7 mouse cellular contexts compared by ENCODE assay signal in genomic region chr12:61521501-61522147, GRCm38 (mm10). TPM values are rescaled to one million over a fixed set of nuclear protein-coding genes. Genes with fewer than 3 reads are reported as not detected.
DNase-seq lines count a peak whose midpoint lies in the region; ATAC-seq and TF ChIP-seq lines count a peak whose summit lies in the region.

No protein-coding gene starts in this region.

- intact Hi-C loops in left cerebral cortex, postnatal 14 days (cut with DNase I): loop anchor here (10.0 kb wide), 1 partner anchor 1727 kb away; no protein-coding TSS in a partner anchor

- TF ChIP-seq EP300 in liver, postnatal 0 days (IDR thresholded peaks at IDR 0.05; ENCODE audit: low read depth): no peak

- no peaks in the 10 kb centered on the region for H3K36me3 ChIP-seq in liver, postnatal 0 days (replicated peaks; ENCODE audit: insufficient read depth, low read length)
- no peaks in the 10 kb centered on the region for H3K36me3 ChIP-seq in forebrain, embryonic 13.5 days (ENCODE audit: poor library complexity, severe bottlenecking)

- H3K4me2 ChIP-seq in liver, postnatal 0 days (ENCODE audit: low read depth, low read length): no peak overlapping the region
- H3K4me2 ChIP-seq in forebrain, embryonic 13.5 days: peak overlapping the region; percentile 79

- TF ChIP-seq CTCF in liver, postnatal 0 days (IDR thresholded peaks at IDR 0.05; ENCODE audit: low read depth): no peak

- peak; percentile 3 for DNase-seq in liver
- DNase-seq in liver, postnatal 0 days: no peak
- peak; percentile 39 to 45 for DNase-seq in left cerebral cortex, postnatal 14 days (ENCODE audit: low spot score in 2 of 2)
- peak; percentile 43 to 55 for DNase-seq in right cerebral cortex, adult 2 months (ENCODE audit: low spot score in 2 of 2)
- DNase-seq in spleen, postnatal 4 days (ENCODE audit: low spot score in 2 of 2): no peak
- DNase-seq in B cell, adult 2 months: no peak

- peaks cover 46% of the 10 kb centered on the region for H3K27me3 ChIP-seq in liver, postnatal 0 days (ENCODE audit: insufficient read depth, low read length)
- peaks cover 29% of the 10 kb centered on the region for H3K27me3 ChIP-seq in forebrain, embryonic 13.5 days

- no peak overlapping the region for H3K27ac ChIP-seq in liver, postnatal 0 days (ENCODE audit: low read depth)
- no peak overlapping the region for H3K27ac ChIP-seq in forebrain, embryonic 13.5 days

- no peaks in the 10 kb centered on the region for H3K9me3 ChIP-seq in liver, postnatal 0 days (ENCODE audit: low read length)
- no peaks in the 10 kb centered on the region for H3K9me3 ChIP-seq in forebrain, embryonic 13.5 days (replicated peaks)

- no peak overlapping the region for H3K9ac ChIP-seq in liver, postnatal 0 days (replicated peaks)
- 0 out of 2 replicates have a peak overlapping the region, but pooled peaks have one; percentile 26 for H3K9ac ChIP-seq in forebrain, embryonic 13.5 days

- no peak overlapping the region for H3K4me3 ChIP-seq in liver, postnatal 0 days (ENCODE audit: low read depth, low read length)
- peak overlapping the region; percentile 28 for H3K4me3 ChIP-seq in forebrain, embryonic 13.5 days

- no peak for ATAC-seq in liver, postnatal 0 days
- no peak for ATAC-seq in forebrain, embryonic 13.5 days

- no peaks in the 10 kb centered on the region for H3K4me1 ChIP-seq in liver, postnatal 0 days (ENCODE audit: insufficient read depth)
- H3K4me1 ChIP-seq in forebrain, embryonic 13.5 days: peaks cover 22% of the 10 kb centered on the region

- WGBS in liver, postnatal 0 days (ENCODE audit: insufficient replicate concordance): 5% methylated on average over 20 of the region's 20 CpGs
- WGBS in forebrain, embryonic 13.5 days: 2% methylated on average over 20 of the region's 20 CpGs

RNA-seq across cellular contexts. Expression of gene Lrfn5, which starts 1.3 kb away (rescaled TPM):
- polyA plus RNA-seq in liver, postnatal 0 days (2015; fragmentation: Nextera tagmentation; extraction: Ambion mirVana): 0.05 TPM in 1 of 2 replicates, not detected in the other
- 23.6 and 24.5 TPM in 2 replicates for polyA plus RNA-seq in forebrain, embryonic 13.5 days (2015; fragmentation: Nextera tagmentation; extraction: Ambion mirVana)
- 100 to 1,000 TPM; 120 to 130 TPM for total RNA-seq in left cerebral cortex, postnatal 14 days (2021)

Comparison
In these comparisons a context has a peak if more than half of its experiments do, and no peak if none do; other contexts are left out.
1. DNase-seq: peak in liver (single experiment), left cerebral cortex, postnatal 14 days (2 of 2) and right cerebral cortex, adult 2 months (2 of 2); none in liver, postnatal 0 days (single experiment), spleen, postnatal 4 days (0 of 2) and B cell, adult 2 months (0 of 2).
2. RNA of gene Lrfn5, which starts 1.3 kb away (polyA plus RNA-seq): 23.6 to 24.5 TPM in forebrain, embryonic 13.5 days; 0.05 TPM in liver, postnatal 0 days; every median in the first group is over 10 times any median in the second.